Mouse (Mus musculus): ENCODE results near the gene Car12.

GRCm38 (mm10) chr9:66760991-66761390 is 47.5 kb downstream of the Car12 start:
- no peak for TF ChIP-seq ZC3H11A (IDR thresholded peaks at IDR 0.05; ENCODE audit: borderline replicate concordance, low read depth, low read length)
- TF ChIP-seq ZNF384 (IDR thresholded peaks at IDR 0.05; ENCODE audit: low read depth, low read length) = no peak
- TF ChIP-seq HCFC1 (IDR thresholded peaks at IDR 0.05; ENCODE audit: borderline replicate concordance, insufficient read depth, low read length) = no peak
- TF ChIP-seq MAFK (IDR thresholded peaks at IDR 0.05; ENCODE audit: insufficient read depth, low read depth, low read length) = no peak
- TF ChIP-seq CHD2 (IDR thresholded peaks at IDR 0.05; ENCODE audit: low read depth, low read length) = no peak

Data from ES-E14 (cell line).